Mouse (Mus musculus): ENCODE results near the gene Klf12. TPM values are rescaled to one million over a fixed set of nuclear protein-coding genes. Genes with fewer than 3 reads are reported as not detected.

The Klf12 gene
- 0.30 and 0.77 TPM in 2 replicates for polyA plus RNA-seq (2012; rRNA removed; ENCODE audit: low replicate concordance)

GRCm38 (mm10) chr14:100284119-100284860 is at the start of gene Klf12:
Klf12 (minus strand) TSS chr14:100284679.

